Mouse (Mus musculus) telencephalon, adult 2 months (tissue): ENCODE data around the gene Arhgap19.

Experiments used
- DNase-seq: peaks from one replicate; pipeline ENCODE4 v3.0.0-alpha.2; 2011; ENCODE audit warnings: low read depth, low spot score

Arhgap19 gene

DNA sequence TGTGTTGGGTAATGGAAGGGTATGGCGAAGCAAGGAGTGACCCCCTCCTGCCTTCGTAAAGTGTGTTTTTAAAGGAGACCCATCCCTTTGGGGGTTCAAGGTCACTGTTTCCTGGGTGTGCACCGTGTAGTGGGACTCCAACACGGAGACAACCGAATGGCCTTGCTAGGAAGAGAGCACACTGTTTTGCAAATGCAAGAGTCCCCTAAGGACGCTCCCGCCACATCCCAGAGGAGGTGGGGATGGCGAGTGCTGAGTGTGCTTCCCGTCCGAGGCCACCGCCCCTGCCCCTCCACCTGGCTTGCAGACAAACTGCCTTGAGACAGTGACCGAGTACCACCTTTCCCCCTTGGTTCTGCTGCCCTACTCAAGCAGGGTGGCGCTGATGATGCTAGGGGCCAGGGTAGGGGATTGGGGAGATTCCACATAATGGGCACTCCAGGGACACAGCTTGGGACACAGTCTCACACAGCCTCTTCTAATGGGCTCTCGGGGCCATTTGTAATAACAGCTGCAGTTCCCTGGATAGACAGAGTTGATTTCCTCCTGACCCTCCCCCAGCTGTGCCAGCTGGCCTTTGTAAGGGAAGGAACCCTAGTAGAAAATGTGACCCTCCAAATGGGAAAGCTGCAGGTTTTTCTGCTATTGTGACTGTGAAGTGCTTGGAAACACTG is 30.0 kb upstream of the Arhgap19 start:
- no peak for DNase-seq

DNA sequence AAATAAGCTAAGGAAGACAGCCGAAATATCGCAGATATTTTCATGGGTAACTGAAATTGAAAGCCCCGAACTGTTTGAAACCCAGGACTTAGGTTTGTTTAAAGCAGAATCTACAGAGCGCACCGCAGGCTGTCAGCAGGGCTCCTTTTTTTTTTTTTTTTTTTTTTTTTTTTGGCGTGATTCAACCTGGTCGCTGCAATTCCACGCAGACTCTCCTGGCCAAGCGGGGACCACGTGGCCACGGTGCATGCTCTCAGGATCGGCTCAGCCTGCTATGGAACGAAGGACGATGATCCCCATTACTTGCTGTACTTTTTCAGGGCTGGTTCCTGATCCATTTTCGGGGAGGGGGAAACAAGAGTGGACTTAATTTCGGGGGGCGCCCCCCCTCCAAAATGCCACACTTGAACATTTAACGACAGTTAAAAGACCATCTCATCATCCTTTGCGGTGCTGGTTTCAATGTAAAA is 29.3 kb upstream of the Arhgap19 start:
- DNase-seq: no peak

DNA sequence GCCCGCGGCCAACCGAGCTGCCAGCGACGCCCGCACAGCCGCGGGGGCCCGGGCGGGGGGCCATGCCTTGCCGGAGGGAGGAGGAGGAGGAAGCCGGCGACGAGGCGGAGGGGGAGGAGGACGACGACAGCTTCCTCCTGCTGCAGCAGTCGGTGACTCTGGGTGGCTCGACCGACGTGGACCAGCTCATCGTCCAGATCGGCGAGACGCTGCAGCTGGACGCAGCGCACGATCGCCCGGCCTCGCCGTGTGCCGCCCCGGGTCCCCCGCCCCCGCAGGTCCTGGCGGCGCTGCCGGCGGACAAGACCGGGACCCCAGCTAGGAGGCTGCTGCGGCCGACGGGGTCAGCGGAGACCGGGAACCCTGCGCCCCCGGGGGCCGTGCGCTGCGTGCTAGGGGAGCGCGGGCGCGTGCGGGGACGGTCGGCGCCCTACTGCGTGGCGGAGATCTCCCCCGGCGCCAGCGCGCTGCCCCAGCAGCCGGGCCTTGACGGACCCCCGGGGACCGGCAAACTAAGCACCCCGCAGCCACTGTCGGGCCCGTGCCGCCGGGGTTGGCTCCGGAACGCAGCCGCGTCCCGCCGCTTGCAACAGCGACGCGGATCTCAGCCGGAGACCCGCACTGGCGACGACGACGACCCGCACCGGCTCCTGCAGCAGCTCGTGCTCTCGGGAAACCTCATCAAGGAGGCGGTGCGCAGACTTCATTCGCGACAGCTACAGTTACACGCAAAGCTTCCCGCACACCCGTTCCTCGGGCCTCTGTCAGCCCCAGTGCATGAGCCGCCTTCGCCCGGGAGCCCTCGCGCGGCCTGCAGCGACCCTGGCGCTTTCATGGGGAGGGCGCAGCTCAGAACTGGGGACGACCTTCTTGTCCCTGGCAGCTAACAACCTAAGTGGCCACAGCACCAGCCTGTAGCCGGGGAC is 28.5 kb upstream of the Arhgap19 start:
- DNase-seq: no peak

DNA sequence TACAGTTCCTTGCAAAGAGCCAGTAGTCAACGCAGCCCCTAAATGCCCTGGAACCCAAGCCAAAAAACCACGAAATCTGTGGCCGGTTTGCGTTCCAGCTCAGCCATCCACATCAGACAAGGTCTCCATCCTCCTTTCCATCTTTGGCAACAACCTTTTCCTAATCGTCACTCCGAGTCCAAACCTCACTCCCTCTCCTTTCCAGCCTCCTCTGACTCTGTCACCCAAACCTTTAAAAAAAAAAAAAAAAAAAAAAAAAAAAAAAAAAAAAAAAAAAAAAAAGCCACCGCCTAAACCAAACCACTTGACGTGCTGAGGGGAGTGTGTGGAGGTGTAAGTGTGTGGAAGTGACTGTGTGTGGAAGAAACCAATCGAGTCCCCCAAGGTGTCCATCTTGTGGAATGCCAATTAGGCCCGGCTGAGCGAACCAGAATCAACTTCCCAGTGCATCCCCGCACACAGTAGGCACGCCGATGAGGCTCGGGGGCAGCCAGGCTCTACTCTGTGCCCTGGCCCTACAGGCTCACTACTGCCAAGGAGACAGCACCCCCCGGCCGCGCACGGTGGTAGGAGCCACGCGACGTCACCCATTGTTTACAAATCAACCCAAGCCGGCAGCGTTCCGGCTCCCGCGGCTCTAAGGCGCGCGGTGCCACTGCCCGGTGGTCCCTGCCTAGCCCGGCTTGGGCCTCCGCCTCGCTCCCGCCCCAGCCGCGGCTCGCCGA is 27.7 kb upstream of the Arhgap19 start, which contains the start of gene Frat1:
Gene Frat1 (plus strand): TSS at position 590 of the 725 bp plus-strand sequence.
- DNase-seq: peak; percentile 95

DNA sequence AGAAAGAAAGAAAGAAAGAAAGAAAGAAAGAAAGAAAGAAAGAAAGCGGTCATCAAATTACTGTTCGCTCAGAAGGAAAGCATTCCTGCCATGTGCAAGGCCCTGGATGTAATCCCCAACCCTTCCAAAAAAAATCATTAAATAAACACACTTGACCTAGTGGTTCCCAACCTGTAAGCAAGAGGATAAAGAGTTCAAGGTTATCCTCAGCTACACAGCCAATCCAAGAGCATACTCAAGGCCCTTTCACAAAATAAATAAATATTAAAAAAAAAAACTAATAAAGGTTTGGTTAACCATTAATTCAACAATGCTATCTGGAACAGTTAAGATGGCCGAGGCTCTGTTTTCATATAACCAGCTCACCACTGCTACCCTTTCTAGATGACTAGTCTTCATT is 27.1 kb upstream of the Arhgap19 start:
- DNase-seq: no peak

DNA sequence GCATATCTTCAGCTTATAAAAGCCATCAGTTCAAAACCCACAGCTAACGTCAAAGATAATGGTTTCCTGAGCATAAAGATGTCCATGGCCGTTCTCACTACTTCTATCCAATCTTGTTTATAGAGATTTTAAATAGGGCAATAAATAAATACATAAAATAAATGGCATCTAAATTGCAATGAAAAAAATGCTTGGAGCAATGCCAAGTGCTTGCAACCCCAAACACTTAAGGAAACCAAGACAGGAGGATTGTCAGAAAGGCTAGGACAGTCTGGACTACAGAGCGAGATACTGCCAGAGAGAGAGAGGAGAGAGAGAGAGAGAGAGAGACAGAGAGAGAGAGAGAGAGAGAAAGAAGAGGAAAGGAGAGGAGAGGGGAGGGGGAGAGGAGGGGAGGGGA is 24.7 kb upstream of the Arhgap19 start:
- DNase-seq: no peak

DNA sequence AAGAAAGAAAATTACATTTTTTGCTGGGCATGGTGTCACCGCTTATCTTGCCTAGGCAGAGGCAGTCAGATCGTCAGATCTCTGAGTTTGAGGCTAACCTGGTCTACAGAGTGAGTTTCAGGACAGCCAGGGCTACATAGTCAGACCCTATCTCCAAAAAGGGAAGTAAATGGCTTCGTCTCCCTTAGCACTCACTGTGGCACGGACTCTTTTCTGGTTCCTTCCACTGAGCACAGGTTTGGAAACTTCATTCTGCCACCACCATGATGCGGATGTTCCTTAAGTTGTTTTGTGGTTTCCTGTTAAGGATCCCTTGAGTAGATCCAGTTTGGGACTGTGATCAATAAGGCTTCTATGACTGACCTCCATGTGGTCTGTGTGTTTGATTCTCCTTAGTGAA is 23.1 kb upstream of the Arhgap19 start:
- DNase-seq: no peak

DNA sequence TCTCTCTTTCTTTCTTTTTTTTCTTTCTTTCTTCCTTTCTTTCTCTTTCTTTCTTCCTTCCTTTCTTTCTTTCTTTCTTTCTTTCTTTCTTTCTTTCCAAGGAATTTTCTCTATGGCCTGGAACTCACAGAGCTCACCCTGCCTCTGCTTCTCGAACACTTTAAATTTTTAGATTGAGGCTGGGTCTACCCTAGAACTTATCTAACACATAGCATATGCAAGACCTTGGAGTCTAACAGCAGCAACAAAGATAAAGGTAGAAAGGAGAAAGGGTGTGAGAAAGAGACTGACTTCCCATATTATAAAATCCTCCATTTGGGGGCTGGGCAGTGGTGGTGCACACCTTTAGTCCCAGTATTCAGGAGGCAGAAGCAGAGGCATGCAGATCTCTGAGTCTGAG is 20.7 kb upstream of the Arhgap19 start:
- DNase-seq: no peak

DNA sequence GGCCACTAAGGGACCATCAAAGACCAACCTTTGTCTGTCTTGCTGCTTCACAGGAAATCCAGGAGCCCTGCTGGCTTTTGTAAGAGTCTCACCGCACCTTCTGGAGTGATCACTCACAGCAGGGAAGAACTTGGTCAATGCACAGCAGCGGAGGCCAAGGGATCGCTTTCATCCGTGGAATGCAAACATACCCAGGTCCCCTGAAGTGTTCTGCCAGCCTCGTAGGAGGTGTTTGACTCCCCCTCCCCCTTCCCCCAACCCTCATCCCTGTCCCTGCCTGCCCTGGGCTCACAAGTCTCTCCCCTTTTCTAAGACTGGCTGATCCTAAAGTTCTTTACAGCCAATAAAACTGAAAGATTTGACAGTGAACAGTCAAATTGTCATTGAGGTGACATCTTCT is 19.6 kb upstream of the Arhgap19 start:
- DNase-seq: no peak

DNA sequence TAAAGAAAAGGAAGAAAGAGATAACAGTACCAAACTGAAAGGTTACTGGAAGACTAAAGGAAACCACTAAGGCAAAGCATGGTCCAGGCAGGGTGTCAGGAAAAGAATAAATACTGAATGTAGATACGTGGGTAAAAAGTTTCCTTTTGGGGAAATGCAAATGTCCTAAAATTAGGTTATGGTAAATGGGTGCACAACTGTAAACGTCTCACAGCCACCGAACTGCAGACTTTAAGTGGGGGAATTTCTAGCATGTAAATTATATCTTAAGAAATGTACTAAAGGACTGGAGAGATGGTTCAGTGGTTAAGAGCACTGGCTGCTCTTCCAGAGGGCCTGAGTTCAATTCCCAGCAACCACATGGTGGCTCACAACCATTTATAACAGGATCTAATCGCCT is 16.9 kb upstream of the Arhgap19 start:
- DNase-seq: no peak

DNA sequence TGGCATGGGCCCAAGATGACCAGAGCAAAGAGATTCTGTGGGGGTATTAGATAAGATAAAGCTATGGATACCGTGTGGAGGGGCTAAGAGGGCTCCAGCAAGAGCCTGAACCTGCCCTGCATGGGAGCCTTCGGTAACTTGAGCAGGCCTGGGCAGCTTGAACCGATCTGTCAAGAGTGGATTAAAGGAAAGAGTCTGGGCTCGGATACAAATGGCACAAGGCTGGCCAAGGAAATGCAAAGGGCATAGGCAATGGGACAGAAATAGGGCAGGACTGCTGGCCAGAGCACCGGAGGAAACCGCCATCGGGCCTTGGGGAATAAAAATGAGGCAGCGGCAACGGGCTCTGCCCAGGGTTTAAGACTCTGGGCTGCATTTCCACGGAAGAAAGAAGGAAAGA is 15.5 kb upstream of the Arhgap19 start:
- DNase-seq: no peak

DNA sequence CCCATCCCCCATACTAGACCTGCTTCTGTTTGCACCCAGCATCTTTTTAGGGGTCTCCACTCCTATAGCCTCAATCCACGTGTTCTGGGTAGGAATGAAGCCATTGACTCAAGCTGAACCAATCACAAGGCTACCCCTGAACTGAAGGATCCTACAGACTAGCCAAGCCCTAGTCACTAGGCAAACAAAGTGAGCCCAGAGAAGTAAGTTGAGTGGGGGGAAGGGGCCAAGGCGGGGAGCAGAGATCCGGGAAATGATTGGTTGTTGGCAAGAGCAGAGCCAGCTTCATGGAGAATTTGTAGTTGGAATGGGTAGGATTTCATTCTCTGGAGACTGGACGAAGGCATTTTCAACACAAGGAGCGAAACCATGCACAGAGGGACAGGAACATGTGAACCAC is 15.1 kb upstream of the Arhgap19 start:
- DNase-seq: no peak

DNA sequence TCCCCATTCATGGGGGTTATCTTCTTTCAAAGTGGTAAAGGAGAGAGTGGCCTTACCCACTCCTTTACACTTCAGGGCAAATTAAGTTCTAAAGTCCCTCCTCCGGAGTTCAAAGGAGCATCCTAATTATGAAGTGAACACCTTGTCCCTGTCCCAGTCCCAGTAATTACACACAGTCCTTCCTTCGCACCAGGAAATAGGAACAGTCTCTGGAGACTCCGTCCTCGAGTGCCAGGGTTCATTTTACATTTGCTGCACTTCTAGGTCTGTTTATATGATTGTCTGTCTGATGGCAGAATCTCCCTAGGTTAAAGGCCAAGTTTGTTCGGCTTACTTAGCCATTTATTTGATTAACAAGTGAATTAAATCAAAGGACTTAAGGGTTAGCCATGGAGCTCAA is 14.6 kb upstream of the Arhgap19 start:
- DNase-seq: no peak

DNA sequence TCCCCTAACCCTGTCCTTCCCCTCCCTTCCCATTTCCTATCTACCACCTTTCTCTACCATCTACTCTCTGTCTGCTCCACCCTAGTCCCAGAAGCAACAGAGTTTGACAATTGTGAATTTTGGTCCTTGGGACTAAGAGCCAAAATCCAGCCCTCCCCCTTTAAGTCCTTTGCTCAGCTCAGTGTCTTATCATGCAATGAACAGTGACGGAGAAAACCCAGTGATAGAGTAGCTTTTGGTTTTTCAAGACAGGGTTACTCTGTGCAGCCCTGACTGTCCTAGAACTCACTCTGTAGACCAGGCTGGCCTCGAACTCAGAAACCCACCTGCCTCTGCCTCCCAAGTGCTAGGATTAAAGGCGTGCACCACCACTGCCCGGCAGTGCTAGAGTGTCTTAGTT is 11.5 kb upstream of the Arhgap19 start:
- no peak for DNase-seq

DNA sequence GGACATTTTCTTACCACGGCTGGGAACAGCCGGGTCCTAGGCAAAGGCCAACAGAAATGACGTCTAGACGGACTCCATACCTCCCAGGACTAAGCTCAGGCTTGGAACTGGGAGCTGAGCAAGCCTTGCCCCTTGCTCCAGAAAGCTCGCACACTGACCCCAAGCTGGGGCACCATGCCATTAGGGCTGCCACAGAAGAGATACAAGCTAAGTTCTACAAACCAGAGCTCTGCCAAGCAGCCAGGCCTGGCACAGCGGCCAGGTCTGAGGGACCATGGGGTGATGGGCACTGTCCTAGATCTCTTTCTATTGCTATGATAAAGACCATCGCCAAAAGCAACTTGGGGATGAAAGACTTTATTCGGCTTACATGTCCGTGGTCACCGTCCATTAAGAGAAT is 10.7 kb upstream of the Arhgap19 start:
- no peak for DNase-seq

DNA sequence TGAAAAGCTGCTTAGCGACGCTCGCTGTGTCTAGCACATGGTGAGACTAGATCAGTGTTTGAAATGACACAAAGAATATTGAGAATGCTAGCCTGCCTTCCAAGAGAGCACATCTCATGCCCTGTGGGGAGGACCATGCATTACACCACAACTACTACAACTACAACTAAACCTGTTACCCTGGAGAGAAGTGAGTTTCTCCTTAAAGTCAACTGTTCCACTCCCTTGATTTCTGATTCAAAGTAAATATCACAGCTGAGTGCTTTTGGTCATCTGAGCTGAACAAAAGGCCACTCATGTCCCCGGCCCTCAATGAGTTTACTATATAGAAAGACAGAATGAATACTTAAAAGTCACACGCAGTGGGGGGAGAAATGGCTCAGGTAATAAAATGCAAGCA is 8.2 kb upstream of the Arhgap19 start:
- DNase-seq: no peak

DNA sequence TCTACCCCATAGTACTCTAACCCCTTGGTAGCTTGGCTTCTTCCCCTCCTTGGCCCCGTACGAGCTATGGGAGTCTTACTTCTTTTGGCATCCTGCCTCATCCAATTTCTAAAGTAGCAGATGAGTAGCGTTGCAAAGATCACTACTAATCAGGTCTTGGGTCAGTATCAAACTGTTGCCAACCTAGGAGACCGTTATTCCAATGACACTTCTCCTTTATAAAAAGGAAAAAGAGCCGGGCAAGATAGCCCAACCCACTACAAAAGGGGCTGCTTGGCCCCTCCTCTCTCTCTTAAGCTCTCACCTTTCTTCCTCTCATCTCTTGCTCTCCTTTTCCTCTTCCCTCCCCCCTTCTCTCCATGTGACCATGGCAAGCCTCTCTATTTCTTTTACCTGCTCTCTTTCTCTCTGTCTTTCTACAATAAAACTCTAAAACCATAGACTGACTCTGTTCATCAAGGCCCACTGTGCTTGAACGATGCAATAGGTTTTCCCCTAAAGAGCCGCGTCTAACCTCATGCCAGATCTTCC is 6.3 kb upstream of the Arhgap19 start:
- no peak for DNase-seq

DNA sequence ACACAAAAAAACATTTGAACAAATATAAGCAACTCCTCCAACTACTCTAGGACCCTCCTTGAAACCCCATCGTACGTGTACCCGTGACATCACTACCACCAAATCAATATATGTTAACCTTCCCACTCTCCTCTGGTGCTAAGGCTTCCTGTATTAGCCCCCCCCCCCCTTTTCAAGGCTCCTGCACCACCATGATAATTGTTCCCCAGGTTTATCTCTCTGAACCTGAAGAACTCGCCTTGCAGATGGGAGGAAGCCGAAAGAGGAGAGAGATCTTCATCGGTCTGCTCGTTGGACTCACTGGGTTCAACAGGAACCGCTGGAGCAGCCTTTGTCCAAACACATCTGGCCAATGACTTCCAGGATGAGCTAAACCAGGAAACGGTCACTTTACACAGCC is 5.7 kb upstream of the Arhgap19 start:
- DNase-seq: no peak

DNA sequence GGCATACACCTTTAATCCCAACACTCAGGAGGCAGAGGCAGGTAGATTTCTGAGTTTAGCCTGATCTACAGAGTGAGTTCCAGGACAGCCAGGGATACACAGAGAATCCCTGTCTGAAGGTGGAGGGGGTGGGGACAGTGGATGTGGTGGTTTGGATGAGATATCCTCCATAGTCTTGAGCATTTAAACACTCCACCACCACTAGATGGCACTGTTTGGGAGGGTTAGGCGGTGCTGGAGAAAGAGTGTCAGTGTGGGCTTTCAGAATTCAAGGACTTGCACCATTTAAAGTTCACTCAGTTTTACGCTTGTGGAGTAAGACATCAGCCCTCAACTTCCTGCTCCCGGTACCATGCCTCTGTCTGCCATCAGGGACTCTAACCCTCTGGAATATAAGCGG is 4.0 kb upstream of the Arhgap19 start:
- DNase-seq: no peak

DNA sequence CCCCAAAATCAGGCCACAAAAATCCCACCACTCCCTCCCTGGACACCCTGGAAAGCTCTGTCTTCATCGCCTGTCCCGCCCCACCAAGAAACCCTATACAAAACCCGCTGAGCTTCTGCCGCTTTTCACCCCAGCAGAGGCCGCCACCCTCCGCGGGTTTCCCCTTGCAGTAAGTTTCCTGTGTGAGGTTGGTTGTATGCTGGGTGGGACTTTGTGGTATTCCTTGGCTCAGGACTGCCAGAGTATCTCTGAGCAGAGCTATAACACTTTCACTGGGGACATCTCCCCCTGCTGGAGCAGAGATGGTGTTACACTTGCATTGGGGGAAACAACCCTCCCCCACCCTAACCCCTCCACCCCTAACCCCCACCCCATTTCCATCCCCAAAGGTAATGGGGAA is 1.5 kb upstream of the Arhgap19 start:
- no peak for DNase-seq

DNA sequence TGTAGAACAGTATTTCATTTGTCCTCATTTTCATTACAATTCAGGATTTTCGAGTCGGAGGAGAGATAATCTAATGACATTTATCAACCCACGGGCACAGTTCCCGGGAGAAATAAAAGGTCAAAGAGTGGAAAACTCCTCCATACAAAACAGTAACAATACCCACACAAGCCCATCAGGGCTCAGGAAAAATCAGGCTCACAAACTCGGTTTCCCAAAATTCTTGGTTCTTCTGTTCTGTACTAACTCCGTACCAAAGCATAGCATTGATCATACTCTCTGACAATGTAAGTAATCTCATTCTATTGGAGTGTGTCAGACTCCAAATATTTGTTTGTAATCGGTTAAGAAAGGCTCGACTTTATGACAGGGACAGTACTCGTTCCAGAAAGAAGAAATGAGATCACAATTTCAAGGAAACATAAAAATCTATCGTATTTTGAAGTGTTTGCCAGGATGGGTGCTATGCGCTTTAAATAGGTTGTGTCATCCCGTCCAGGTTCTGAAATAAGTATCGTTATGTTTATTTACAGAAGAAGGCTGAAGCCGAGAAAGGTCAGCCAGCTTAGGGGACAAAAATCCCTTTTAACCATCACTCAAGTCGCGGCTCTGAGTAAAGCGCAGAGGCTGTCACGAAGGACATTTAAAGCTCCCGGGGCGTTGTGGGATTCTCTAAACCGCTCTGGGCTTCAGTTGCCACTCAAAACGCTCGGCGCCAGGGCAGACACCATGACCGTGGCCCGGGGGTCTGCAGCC is 683 bp downstream of the Arhgap19 start:
- no peak for DNase-seq
